Mouse (Mus musculus) ES-CJ7 (cell line): ENCODE results near the gene Nadsyn1.

Experiments used
- DNase-seq: peaks from one replicate; pipeline ENCODE4 v3.0.0; 2011; ENCODE audit warnings: low read depth, low spot score

The Nadsyn1 gene

GRCm38 (mm10) chr7:143755357-143756124 is 67.1 kb downstream of the Nadsyn1 start:
- DNase-seq: no peak

DNA sequence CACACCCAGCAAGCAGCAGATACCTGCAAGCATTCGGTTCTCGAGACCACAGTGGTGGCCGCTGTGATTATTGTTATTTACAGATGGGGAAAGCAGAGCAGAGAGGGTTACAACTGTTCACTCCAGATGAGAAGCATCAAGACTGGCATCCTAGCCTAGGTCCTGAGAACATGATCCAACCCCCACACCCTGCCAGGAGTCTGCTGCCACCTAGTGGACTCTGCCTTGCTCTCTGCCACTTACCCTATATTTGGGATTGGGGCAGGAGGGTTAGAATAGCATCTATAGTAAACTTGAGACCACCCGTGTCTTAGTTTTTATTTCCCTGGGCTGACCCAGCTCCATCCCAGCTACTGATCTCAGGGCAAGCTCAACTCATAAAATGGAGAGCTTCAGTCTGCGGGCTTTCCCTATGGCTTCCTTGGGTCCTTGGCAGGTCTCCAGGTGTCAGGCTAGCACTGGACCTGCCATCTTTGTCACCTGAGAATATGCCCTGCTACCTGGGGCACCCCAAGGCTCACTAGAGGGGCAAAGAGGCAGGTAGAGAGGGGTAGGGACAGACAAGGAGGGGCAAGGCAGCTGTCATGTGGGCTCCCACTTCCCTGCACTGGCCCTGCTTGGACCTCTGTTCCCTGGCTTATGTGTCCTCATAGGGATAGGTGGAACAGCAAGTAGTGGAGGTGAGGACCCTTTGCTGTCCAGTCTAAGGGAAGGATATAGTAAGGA is 68.5 kb downstream of the Nadsyn1 start:
- peak; percentile 60 for DNase-seq

GRCm38 (mm10) chr7:143752606-143753005 is 70.0 kb downstream of the Nadsyn1 start:
- no peak for DNase-seq

- DNase-seq: no peak
Observed at GRCm38 (mm10) chr7:143752056-143752455, 70.6 kb downstream of the Nadsyn1 start.

DNA sequence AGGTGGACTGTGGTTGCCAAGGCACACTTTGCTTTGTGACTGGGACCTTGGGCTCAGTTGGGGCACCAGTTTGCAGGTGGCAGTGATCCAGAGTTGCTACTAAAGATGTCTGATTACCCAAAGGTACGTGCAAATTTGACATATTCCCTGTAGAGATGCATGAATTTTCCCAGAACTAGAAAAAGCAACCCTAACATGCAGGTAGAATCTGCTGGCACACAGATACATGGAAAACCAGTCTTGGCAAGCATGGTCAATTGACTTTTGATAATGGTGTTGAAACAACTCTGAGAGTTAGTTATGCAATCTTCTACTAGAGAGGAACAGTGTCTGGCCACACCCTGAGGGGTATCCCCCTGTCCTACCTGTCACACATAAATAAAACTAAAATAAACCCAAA is 71.3 kb downstream of the Nadsyn1 start:
- DNase-seq: no peak

DNA sequence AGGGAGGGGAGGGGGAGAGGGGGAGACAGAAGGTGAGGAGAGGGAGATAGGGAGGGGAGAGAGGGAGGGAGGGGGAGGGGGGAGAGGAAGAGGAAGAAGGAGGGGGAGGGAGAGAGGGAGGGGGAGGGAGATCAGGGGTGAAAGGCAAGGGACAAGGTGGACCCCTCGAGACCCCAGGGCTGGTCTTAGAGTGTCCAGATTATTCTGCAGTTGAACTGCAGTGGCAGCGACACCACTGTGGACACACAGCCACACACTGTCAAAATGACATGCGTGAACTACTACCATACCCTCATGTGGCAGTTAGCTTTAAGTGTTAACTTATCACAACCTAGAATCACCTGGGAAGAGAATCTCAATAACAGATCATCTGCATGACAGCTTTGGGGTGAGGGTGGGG is 73.6 kb downstream of the Nadsyn1 start:
- no peak for DNase-seq

DNA sequence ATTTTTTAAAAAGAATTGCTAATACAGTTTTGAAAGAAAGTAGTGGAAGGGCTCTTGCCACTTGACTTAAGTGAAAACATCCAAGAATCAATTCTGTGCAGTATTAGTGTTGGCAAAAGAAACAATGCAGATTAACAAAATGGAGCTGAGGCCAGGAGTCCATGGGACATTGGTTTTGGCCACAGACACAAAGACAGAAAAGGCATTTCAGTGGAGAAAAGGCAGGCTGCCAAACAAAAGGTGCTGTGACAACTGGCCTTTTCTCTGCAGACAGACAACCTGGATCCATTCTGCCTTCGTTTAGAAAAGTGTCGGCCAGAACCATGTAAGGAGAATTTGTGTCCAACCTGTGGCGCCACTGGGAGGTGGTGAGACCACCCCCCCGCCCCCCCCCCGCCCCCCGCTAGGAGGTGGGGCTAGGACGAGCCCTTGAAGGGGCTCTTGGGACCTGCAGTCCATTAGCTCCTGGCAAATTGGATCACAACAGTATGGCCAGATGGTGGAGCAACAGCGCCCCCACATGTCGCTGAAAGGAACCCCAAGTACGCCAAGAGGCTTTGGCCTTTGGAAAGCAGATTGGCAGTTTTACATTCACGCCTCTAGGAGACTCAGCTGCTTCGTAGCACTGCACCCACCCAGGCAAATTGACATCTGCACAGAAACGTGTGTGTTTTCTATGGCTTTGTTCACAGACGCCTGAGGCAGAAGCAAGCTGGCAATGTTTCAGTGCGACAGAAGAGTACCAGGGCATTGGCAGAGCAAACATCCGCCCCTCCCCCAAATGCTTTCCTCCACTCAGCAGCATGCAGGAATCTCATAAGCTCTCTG is 74.4 kb downstream of the Nadsyn1 start:
- peak; percentile 87 for DNase-seq
